Mouse (Mus musculus): ENCODE data around the gene Rapgef3.
A peak's percentile ranks its signal among the peaks of the same experiment; 100 is the strongest.

Rapgef3 gene

GRCm38 (mm10) chr15:97793386-97794153, 25.8 kb upstream of the Rapgef3 start:
- no peak for DNase-seq (ENCODE audit: low spot score)

GRCm38 (mm10) chr15:97791126-97791700, 23.4 kb upstream of the Rapgef3 start:
- DNase-seq (ENCODE audit: low spot score), result no peak

GRCm38 (mm10) chr15:97789761-97790505, 22.2 kb upstream of the Rapgef3 start:
- no peak for DNase-seq (ENCODE audit: low spot score)

- DNase-seq (ENCODE audit: low spot score), result no peak
Observed at GRCm38 (mm10) chr15:97788821-97789220, 21.0 kb upstream of the Rapgef3 start.

- DNase-seq (ENCODE audit: low spot score), result no peak
Observed at GRCm38 (mm10) chr15:97787799-97788667, 20.3 kb upstream of the Rapgef3 start.

GRCm38 (mm10) chr15:97787148-97787798, 19.5 kb upstream of the Rapgef3 start:
- no peak for DNase-seq (ENCODE audit: low spot score)

GRCm38 (mm10) chr15:97786412-97787112, 18.8 kb upstream of the Rapgef3 start:
- DNase-seq (ENCODE audit: low spot score), result no peak

- no peak for DNase-seq (ENCODE audit: low spot score)
Observed at GRCm38 (mm10) chr15:97785731-97786411, 18.1 kb upstream of the Rapgef3 start.

GRCm38 (mm10) chr15:97784561-97785161, 16.9 kb upstream of the Rapgef3 start:
- no peak for DNase-seq (ENCODE audit: low spot score)

- peak; percentile 92 for DNase-seq (ENCODE audit: low spot score)
Observed at GRCm38 (mm10) chr15:97784092-97784559, 16.4 kb upstream of the Rapgef3 start.

- DNase-seq (ENCODE audit: low spot score), result peak; percentile 88
Observed at GRCm38 (mm10) chr15:97782749-97783105, 15.0 kb upstream of the Rapgef3 start.

- no peak for DNase-seq (ENCODE audit: low spot score)
Observed at GRCm38 (mm10) chr15:97781961-97782748, 14.4 kb upstream of the Rapgef3 start.

- DNase-seq (ENCODE audit: low spot score), result no peak
Observed at GRCm38 (mm10) chr15:97780611-97781031, 12.8 kb upstream of the Rapgef3 start.

- DNase-seq (ENCODE audit: low spot score), result no peak
Observed at GRCm38 (mm10) chr15:97779576-97779975, 11.8 kb upstream of the Rapgef3 start.

- DNase-seq (ENCODE audit: low spot score), result peak; percentile 68
Observed at GRCm38 (mm10) chr15:97778311-97779098, 10.7 kb upstream of the Rapgef3 start, which contains the start of gene Slc48a1. Gene Slc48a1, plus strand, starts transcription at chr15:97778520.

- DNase-seq (ENCODE audit: low spot score), result no peak
Observed at GRCm38 (mm10) chr15:97776919-97777318, 9.1 kb upstream of the Rapgef3 start.

GRCm38 (mm10) chr15:97776514-97776913, 8.7 kb upstream of the Rapgef3 start:
- peak; percentile 86 for DNase-seq (ENCODE audit: low spot score)

GRCm38 (mm10) chr15:97773961-97774370, 6.2 kb upstream of the Rapgef3 start:
- DNase-seq (ENCODE audit: low spot score), result peak; percentile 65
